Mouse (Mus musculus) neural tube, embryonic 12.5 days (tissue): ENCODE measurements at regions not wholly inside any gene's neighbourhood (a gene's known extent, or its start where the extent isn't known, plus 50 kb on each side); places are given as distances from the start of the nearest gene placed in this dataset.
A peak's percentile ranks its signal among the peaks of the same experiment; 100 is the strongest.

Experiments
- ATAC-seq: fragments of 200-750 bp; cut with Nextera tagmentation; 2 replicates; pipeline ENCODE4 v1.8.0; 2017; ENCODE audit warnings: low read depth, mild to moderate bottlenecking, moderate TSS enrichment, moderate library complexity; ENCODE audit not compliant: low FRiP score
- H3K27ac ChIP-seq: fragments of 300-500 bp; sonication (generic); 2 replicates; pipeline ENCODE4 v1.5.1; 2016
- H3K27me3 ChIP-seq: fragments of 300-500 bp; sonication (generic); replicated peaks from 2 replicates; pipeline ENCODE4 v1.6.1; 2016; ENCODE audit warnings: mild to moderate bottlenecking
- H3K36me3 ChIP-seq: fragments of 300-500 bp; sonication (generic); 2 replicates; pipeline ENCODE4 v1.6.1; 2016; ENCODE audit warnings: mild to moderate bottlenecking
- H3K4me1 ChIP-seq: fragments of 300-500 bp; sonication (generic); 2 replicates; pipeline ENCODE4 v1.6.1; 2016
- H3K4me2 ChIP-seq: fragments of 300-500 bp; sonication (generic); replicated peaks from 2 replicates; pipeline ENCODE4 v1.6.1; 2016; ENCODE audit warnings: mild to moderate bottlenecking
- H3K4me3 ChIP-seq: fragments of 300-500 bp; sonication (generic); 2 replicates; pipeline ENCODE4 v1.5.1; 2016
- H3K9ac ChIP-seq: fragments of 300-500 bp; sonication (generic); 2 replicates; pipeline ENCODE4 v1.6.1; 2016; ENCODE audit warnings: mild to moderate bottlenecking
- H3K9me3 ChIP-seq: fragments of 300-500 bp; sonication (generic); 2 replicates; pipeline ENCODE4 v1.6.1; 2016; ENCODE audit warnings: mild to moderate bottlenecking
- WGBS: fragments of 180-500 bp; shearing (Covaris S2); methylation state at CpG from one replicate; pipeline ENCODE4 v1.1.7; 2016; 5-methylcytosine and 5-hydroxymethylcytosine counted together

DNA sequence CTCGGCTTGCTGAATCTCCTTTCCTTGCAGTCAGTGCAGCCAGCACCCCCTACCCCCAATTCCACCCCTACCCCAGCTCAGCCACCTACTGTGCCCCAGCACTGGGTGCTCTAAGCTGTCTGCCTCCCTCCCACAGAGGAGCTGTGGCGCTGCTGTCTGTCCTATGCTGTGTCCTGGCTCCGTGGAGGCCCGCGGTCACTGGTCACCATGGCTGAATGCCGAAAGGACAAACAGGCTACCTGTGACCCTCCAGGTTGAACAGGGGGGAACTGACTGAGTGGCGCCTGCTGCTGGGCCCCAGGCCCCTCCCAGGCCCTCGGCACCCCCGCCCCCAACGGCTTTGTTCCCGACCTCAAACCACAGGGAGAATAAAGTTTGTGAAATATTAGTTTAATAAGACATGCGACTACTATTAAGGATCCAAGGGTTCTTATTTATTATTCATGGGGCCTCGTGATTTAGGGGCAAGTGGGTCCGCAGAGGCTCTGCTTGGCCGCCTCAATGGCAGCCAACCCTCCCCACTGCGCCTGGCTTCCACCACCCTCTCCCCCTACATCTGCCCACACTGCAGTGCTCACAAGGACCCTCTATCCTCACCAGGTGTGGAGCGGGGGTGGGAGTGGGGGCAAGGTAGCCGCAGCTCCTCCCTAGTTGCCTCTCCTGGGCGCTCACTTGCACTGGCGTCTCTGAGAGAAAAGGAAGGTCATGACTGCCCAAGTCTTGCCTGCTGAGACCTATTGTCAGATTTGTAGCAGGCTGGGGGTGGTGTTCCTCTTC is 90.0 kb upstream of the Mvb12b start:
- no peak for ATAC-seq
- H3K9ac ChIP-seq: no peak overlapping the region
- H3K4me1 ChIP-seq: peaks cover 28% of the 10 kb centered on the region
- H3K36me3 ChIP-seq: no peaks in the 10 kb centered on the region
- H3K27ac ChIP-seq: no peak overlapping the region
- H3K27me3 ChIP-seq: no peaks in the 10 kb centered on the region
- H3K4me3 ChIP-seq: no peak overlapping the region
- 76% methylated on average over 20 of the region's 20 CpGs for WGBS
- no peaks in the 10 kb centered on the region for H3K9me3 ChIP-seq
- H3K4me2 ChIP-seq: no peak overlapping the region

DNA sequence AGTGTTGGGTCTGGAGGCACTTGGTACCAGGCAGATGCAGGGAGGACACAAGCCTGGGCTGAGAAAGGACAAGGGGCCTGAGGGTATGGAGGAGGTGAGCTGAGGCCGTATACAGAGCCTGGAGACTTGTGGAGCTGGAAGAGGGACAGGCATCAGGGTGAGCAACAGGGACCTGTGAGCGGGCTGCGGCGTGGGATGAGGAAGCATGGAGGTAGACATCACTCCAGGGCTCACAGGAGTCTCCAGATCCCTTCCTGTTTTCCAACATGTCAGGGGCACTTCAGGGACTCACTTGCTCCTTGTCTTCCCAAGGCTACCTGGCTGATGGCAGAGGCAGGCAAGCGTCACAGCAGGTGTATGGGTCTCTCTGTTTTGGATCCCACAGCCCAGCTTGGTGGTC is 89.4 kb upstream of the Mvb12b start:
- Histone ChIP-seq H3K4me3 (no peak overlapping the region), H3K4me2 (no peak overlapping the region), H3K9ac (no peak overlapping the region), H3K9me3 (no peaks in the 10 kb centered on the region), H3K36me3 (no peaks in the 10 kb centered on the region), H3K4me1 (peaks cover 22% of the 10 kb centered on the region), H3K27me3 (no peaks in the 10 kb centered on the region), H3K27ac (no peak overlapping the region)
- 90% methylated on average over 5 of the region's 5 CpGs for WGBS
- no peak for ATAC-seq

DNA sequence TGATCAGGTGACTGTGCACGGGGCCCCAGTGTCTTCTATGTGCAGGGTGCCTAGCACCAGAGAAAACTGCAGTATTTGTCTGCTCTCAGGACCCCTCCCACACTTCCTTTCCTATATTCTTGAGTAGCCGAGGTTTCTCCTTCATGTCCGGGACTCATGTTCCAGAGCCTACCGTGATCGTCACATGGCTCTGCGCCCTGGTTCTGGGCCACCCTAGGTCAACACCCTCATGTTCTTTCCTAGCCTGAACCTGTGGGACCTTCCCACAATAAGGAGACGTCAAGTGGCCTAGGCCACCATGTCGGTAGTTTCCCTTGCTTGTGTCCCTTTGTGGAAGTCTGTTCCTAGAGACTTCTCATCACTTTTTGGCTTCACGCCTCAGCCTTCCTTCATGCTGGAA is 88.4 kb upstream of the Mvb12b start:
- Histone ChIP-seq H3K36me3 (no peaks in the 10 kb centered on the region), H3K27me3 (no peaks in the 10 kb centered on the region), H3K4me1 (peaks cover 19% of the 10 kb centered on the region), H3K27ac (no peak overlapping the region), H3K4me3 (no peak overlapping the region), H3K9me3 (no peaks in the 10 kb centered on the region), H3K4me2 (no peak overlapping the region), H3K9ac (no peak overlapping the region)
- ATAC-seq: no peak
- 88% methylated on average over 9 of the region's 9 CpGs for WGBS

DNA sequence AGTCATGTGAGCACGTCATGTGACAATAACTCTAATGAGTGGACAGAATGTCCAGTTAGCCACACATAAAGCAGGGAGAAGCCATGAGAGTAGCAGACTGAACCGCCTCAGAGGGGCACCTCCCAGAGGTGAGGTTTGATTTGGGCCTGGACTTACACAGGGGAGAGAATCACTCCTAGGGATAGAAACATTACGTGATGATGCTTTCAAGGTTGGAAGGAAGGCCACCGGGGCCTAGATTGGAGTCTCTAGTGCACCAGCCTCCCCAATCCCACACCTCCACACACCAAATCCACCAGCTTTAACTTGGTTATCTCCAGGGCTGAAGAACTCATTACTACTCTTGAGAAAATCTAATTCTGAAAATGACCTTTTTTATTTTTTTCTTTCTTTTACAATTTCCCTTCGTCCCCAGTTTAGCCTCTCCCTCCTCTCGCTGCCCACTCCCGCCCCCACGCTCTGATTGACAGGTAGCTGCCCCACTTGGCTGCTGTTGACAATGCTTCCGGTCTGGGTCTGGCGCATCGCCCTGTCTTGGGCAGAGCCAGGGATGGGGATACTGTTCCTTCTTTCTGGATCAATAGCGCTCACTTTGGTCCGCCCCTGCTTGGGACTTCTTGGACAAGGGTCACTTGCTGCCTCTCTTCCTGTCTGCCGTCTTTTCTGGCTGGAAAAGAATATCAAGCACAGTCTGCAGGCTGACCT is 87.8 kb upstream of the Mvb12b start:
- Histone ChIP-seq H3K4me1 (peaks cover 19% of the 10 kb centered on the region), H3K4me3 (no peak overlapping the region), H3K9me3 (no peaks in the 10 kb centered on the region), H3K4me2 (no peak overlapping the region), H3K27ac (peak overlapping the region; percentile 70; the same call in 1 of the 2 replicates), H3K27me3 (no peaks in the 10 kb centered on the region), H3K36me3 (no peaks in the 10 kb centered on the region), H3K9ac (no peak overlapping the region)
- 88% methylated on average over 14 of the region's 14 CpGs for WGBS
- no peak for ATAC-seq

DNA sequence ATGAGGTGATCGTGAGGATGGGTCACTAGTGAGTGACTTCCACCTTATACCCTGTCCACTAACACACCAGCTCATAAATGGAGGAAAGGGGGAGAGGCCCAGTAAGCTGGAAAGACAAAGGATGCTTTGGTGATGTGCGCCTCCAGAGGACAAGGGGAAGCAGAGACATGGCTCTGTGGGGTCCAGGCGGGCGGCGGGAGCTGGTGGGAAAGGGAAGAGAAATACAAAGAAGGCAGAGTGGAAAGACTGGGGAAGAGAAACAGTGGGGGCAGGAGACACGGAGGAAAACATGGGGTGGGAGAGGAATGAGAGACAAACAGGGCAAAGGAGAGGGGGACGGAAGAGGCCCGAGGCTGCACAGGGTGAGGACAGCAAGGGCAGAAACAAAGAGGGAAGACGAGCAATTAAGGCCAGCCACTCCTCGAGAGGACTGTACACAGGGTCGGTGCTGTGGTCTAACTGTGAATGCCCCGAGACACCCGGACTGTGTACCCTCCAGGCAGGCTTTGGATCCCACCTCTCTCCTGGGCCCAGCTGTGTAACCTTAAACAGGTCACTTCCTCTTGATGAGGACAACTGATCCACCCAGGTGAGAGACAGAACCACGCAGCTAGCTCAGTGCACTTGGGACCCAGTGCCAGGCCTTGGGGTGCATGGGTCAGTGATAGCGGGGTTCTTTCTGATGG is 87.1 kb upstream of the Mvb12b start:
- peaks cover 19% of the 10 kb centered on the region for H3K4me1 ChIP-seq
- no peak overlapping the region for H3K4me3 ChIP-seq
- H3K36me3 ChIP-seq: no peaks in the 10 kb centered on the region
- peak; percentile 38; the same call in 1 of the 2 replicates for ATAC-seq
- no peaks in the 10 kb centered on the region for H3K27me3 ChIP-seq
- no peak overlapping the region for H3K4me2 ChIP-seq
- 0 out of 2 replicates have a peak overlapping the region, but pooled peaks have one; percentile 26 for H3K9ac ChIP-seq
- 54% methylated on average over 15 of the region's 15 CpGs for WGBS
- no peaks in the 10 kb centered on the region for H3K9me3 ChIP-seq
- peak overlapping the region; percentile 70 for H3K27ac ChIP-seq

DNA sequence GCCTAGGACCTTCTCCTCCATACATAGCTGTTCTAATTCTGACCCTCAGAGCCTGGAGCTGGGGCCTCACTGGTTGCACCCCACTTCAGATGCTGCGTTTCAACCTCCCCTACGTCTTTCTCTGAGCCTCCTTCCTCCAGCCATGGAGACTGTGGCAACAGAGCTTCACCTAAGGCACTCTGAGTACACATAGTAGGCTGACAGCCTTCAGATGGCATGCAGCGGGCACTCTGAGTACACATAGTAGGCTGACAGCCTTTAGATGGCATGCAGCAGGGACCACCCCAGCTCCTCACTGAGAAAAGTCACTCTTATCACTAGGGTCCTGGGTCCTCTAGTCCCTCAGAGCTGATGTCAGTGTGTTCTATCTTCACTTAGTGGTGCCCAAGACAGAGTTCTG is 86.3 kb upstream of the Mvb12b start:
- H3K4me3 ChIP-seq: no peak overlapping the region
- H3K27me3 ChIP-seq: no peaks in the 10 kb centered on the region
- H3K9ac ChIP-seq: 0 out of 2 replicates have a peak overlapping the region, but pooled peaks have one; percentile 9
- 0 out of 2 replicates have a peak, but pooled peaks have one; percentile 5 for ATAC-seq
- H3K27ac ChIP-seq: peak overlapping the region; percentile 70
- H3K9me3 ChIP-seq: no peaks in the 10 kb centered on the region
- no peaks in the 10 kb centered on the region for H3K36me3 ChIP-seq
- WGBS: 82% methylated on average over 3 of the region's 3 CpGs
- H3K4me2 ChIP-seq: no peak overlapping the region
- peaks cover 19% of the 10 kb centered on the region for H3K4me1 ChIP-seq

DNA sequence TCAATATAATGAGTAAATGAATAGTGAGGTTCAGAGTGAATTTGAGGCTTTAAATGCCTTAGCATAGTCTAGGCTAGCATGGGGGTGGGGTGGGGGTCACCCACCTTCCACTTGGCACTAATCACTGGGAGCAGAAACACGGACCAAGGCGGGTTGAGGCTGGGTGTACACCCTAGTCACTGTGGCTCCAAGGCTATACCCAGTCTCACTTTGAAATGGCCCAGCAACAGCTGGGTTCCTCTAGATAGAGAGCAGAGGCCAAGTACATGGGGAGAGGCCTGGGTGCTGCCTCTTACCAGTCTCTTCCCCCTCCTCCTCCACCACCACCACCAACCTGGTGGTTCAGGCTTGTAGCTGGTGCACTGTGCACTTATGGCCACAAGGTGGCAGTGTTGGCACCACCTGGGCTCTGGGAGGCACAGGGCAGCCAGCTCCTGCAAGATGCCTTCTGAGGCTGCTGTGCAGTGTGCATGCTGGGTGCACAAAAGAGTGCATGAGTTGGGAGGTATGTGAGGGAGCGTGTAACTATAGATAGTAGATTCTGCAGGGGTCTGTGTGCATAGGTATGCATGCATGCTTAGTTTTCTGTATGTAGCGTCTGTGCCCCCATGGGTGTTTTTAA is 85.6 kb upstream of the Mvb12b start:
- 0 out of 2 replicates have a peak overlapping the region, but pooled peaks have one; percentile 70 for H3K27ac ChIP-seq
- no peak overlapping the region for H3K4me2 ChIP-seq
- no peaks in the 10 kb centered on the region for H3K9me3 ChIP-seq
- WGBS: 72% methylated on average over 4 of the region's 4 CpGs
- H3K9ac ChIP-seq: no peak overlapping the region
- H3K36me3 ChIP-seq: no peaks in the 10 kb centered on the region
- H3K4me3 ChIP-seq: no peak overlapping the region
- H3K4me1 ChIP-seq: peaks cover 19% of the 10 kb centered on the region
- no peaks in the 10 kb centered on the region for H3K27me3 ChIP-seq
- ATAC-seq: peak; percentile 64

DNA sequence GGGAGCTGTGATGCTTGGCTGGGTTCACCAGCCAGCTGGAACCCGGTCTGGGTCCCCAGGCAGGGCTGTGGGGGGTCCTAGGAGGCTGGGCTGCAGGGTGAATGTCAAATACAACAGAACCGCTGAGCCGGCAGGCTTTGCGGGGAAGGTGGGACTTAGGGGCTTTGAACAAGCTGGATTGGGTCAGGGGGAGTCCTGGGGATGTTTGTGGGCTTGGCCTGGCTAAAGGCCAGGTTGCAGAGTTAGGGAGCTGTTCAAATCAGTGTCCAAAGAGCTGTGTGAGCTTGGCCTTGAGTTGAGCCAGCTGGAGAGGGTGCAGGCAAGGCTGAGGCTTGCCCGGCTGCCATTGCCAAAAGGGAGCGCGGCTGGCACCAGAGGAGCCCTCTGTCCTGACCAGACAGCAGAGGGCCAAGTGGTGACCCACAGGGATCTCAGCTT is 79.3 kb upstream of the Mvb12b start:
- ATAC-seq: 0 out of 2 replicates have a peak, but pooled peaks have one; percentile 44
- Histone ChIP-seq H3K4me1 (peaks cover 14% of the 10 kb centered on the region), H3K36me3 (no peaks in the 10 kb centered on the region), H3K27ac (no peak overlapping the region), H3K4me2 (peak overlapping the region; percentile 38), H3K9ac (no peak overlapping the region), H3K9me3 (no peaks in the 10 kb centered on the region), H3K4me3 (no peak overlapping the region), H3K27me3 (no peaks in the 10 kb centered on the region)
- 49% methylated on average over 7 of the region's 7 CpGs for WGBS

DNA sequence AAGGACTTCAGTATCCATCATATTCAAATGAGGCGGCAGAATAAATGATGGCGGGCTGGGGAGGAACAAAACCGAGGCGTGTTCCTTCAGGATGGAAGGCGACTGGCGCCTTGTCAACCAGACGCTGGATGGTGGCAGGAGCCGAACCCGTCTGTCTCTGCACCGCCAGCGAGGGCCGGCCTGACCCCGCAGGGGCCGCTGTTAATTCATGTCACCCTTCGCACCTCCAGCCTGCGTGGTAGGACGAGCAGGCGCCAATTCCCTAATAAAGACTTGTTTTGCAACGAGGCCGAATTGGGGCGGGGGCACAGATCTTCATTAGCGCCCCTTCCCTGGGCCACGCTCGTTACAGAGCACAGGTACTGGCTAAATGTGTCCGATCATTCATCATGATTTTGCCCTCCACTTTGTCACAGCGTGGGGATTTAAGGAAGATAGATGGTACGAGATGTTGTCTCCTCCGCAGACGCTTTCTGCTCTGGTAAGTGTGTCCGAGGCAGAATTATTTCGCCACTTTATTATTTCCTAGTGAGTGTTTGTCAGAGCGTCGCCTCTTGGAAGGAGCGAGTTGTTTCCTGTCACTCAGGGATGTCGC is 78.7 kb upstream of the Mvb12b start:
- Histone ChIP-seq H3K4me2 (peak overlapping the region; percentile 38), H3K36me3 (no peaks in the 10 kb centered on the region), H3K9me3 (no peaks in the 10 kb centered on the region), H3K4me1 (peaks cover 14% of the 10 kb centered on the region), H3K27me3 (no peaks in the 10 kb centered on the region), H3K4me3 (no peak overlapping the region), H3K27ac (no peak overlapping the region), H3K9ac (no peak overlapping the region)
- ATAC-seq: no peak
- 20% methylated on average over 35 of the region's 35 CpGs for WGBS

DNA sequence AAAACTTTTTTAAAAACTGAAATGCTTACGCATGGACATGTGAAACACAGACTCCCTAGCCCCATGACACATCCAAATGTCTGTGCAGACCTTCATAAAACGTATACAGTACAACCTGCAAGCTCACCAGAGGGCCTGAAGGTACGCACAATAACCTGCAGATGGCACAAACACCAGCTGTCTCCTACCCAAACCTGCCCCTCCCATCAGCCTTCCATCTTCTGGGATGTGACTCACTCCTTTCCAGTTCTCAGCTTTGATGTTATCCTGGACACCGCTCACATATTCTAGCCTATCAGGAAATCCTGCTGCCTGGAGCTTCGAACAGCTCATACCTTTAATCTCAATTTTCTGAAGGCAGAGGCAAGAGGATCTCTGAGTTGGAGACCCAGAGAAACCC is 76.3 kb upstream of the Mvb12b start:
- no peaks in the 10 kb centered on the region for H3K27me3 ChIP-seq
- H3K27ac ChIP-seq: no peak overlapping the region
- 89% methylated on average over 5 of the region's 5 CpGs for whole genome bisulfite sequencing
- H3K36me3 ChIP-seq: no peaks in the 10 kb centered on the region
- H3K4me1 ChIP-seq: peaks cover 14% of the 10 kb centered on the region
- H3K4me3 ChIP-seq: no peak overlapping the region
- no peak overlapping the region for H3K9ac ChIP-seq
- no peaks in the 10 kb centered on the region for H3K9me3 ChIP-seq
- no peak overlapping the region for H3K4me2 ChIP-seq
- ATAC-seq: no peak

DNA sequence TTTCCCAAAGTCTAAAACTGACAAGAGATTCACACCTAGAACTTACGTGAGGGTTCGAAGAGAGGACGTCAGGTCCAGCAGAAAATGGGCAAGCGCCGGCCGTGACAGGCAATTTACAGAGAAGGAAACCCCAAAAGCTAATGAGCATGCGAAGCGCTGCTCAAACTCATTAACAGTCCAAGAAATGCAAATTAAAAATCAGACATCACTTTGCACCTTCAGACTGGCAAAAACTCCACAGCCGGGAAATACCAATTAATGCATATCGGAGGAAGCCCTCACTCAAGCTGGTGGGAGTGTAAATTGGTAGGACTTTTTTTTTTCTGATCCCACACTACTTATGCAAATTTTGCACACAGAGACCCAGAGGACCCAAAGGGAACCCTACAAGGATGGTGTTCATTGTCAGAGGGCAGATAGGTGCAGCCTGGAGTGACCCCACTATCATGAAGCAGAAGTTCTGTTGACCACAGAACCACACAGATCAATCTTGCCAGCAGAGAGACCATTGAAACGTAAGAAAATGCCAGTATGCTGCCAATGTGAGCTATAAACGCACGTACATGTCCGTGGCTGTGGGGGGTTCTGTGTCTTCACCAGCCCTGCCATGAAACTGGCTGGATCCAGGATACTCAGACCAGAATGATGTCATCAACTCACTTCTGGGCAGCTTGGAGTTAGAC is 74.8 kb upstream of the Mvb12b start:
- Histone ChIP-seq H3K27me3 (no peaks in the 10 kb centered on the region), H3K27ac (no peak overlapping the region), H3K9me3 (no peaks in the 10 kb centered on the region), H3K4me2 (no peak overlapping the region), H3K9ac (no peak overlapping the region), H3K4me3 (no peak overlapping the region), H3K4me1 (peaks cover 14% of the 10 kb centered on the region), H3K36me3 (no peaks in the 10 kb centered on the region)
- WGBS: 80% methylated on average over 14 of the region's 14 CpGs
- no peak for ATAC-seq
